Mouse (Mus musculus): ENCODE data around the gene Farp1. TPM values are rescaled to one million over a fixed set of nuclear protein-coding genes. Genes with fewer than 3 reads are reported as not detected.
"Not testable (repeated sequence)": the region's sequence is repeated elsewhere in the genome, so short reads cannot be mapped to it uniquely, and the experiment has no call there.

Gene Farp1
- polyA plus RNA-seq, 1 experiment from 2014 or later, result 34.2 TPM

DNA sequence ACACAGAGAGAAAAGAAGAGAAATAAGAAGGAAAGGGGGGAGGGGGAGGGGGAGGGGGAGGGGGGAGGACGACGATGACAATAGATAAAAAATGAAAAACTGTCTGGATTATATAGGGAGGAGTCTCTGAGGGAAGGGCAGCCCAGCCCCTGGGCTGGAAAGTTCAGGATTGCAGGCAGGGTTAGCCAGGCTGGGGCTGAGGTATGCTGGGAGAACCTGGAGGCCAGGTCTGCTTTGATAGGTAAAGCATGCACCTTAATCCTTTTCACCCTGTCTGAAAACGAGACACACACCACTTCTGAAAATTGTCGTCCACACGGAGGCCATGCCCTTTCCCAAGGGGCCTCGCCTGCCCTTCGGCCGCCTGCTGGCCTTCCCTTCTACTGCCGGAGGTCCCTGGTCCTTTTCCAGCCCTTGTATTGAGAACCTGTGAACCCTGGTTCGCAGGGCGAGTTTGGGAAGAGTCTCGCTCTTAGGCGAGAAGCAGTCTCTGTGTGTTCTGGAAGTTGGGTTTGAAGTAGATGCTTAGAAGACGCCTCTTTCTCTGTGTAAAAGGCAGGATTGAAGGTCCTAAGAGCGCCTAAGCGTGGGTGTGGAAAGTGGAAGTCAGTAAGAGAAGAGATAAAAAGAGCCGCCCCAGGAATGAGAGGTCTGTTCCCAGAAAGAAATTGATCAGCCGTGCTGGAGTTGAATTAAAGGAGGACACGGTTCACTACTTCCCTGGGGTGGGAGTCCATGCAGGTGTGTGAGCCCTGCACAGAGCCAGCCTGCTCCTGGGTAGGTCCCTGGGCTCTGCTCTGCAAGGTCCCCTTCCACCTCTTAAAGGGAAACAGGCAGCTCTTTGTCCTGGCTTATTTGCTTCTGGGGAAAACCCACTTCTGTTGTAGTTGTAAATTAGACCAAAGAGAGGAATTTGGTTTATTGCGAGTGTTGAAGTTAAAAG is 94.1 kb downstream of the Farp1 start:
- peaks cover 15% of the 10 kb centered on the region for H3K4me1 ChIP-seq (ENCODE audit: control insufficient read depth, insufficient read depth, low read length)
- no peak overlapping the region for H3K9ac ChIP-seq (ENCODE audit: low read depth, low read length)
- H3K4me3 ChIP-seq (ENCODE audit: low read depth, low read length), result no peak overlapping the region
- no peak overlapping the region for H3K4me2 ChIP-seq (ENCODE audit: low read depth, low read length)
- peak overlapping the region; percentile 46; the same call in 1 of the 2 replicates for H3K27ac ChIP-seq (replicated peaks; ENCODE audit: low read depth, low read length)
- ATAC-seq (ENCODE audit: low read depth) (peak; percentile 64; the same call in 1 of the 2 replicates), DNase-seq (ENCODE audit: low spot score) (peak; percentile 61)
- 37% methylated on average over 20 of the region's 20 CpGs for WGBS
- H3K36me3 ChIP-seq (ENCODE audit: control insufficient read depth, insufficient read depth, low read length), result no peaks in the 10 kb centered on the region
- no peaks in the 10 kb centered on the region for H3K27me3 ChIP-seq (replicated peaks; ENCODE audit: control insufficient read depth, insufficient read depth, low read length)
- no peaks in the 10 kb centered on the region for H3K9me3 ChIP-seq (ENCODE audit: control insufficient read depth, low read length)

DNA sequence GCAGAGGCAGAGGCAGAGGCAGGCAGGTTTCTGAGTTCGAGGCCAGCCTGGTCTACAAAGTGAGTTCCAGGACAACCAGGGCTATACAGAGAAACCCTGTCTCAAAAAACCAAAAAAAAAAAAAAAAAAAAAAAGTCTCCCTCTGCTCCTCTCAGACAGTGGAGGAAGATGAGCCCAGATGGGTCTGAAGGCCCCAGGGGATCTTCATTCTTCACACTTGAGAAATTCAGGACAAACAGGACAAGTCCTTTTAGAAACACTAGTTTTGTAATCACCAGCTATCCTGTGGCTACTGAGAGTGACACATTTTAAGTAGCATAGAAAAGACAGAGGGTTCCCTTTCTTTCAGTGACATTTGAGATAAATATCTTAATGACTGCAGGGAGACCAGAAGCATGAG is 95.4 kb downstream of the Farp1 start:
- WGBS, result 70% methylated on average over 1 of the region's 1 CpGs
- not testable (repeated sequence) for ATAC-seq (ENCODE audit: low read depth)
- H3K4me1 ChIP-seq (ENCODE audit: control insufficient read depth, insufficient read depth, low read length), result peaks cover 11% of the 10 kb centered on the region

DNA sequence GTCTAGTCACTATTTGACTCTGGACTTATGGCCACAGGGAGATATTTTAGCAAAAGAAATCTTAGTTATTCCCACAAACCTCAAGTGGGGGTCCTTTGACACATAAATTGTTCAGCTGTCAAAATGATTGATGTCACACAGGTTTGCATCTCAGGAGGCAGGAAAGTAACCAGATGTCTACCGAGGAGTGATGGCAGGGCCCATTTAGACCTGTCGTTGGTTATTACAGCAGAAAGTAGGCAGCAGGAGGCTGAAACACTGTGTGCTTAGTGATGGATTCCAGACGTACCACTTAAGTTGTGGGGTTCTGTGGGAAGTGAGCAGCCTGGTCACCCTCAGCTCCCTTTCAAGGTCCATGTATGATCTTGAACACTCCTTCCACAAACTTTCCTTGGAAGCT is 99.4 kb downstream of the Farp1 start:
- ATAC-seq (ENCODE audit: low read depth) (no peak; the same call in 1 of the 2 replicates), DNase-seq (ENCODE audit: low spot score) (no peak)
- Histone ChIP-seq H3K4me2 (ENCODE audit: low read depth, low read length) (no peak overlapping the region), H3K4me1 (ENCODE audit: control insufficient read depth, insufficient read depth, low read length) (peaks cover 33% of the 10 kb centered on the region), H3K9ac (ENCODE audit: low read depth, low read length) (no peak overlapping the region), H3K9me3 (ENCODE audit: control insufficient read depth, low read length) (no peaks in the 10 kb centered on the region), H3K27ac (replicated peaks; ENCODE audit: low read depth, low read length) (peak overlapping the region; percentile 28; the same call in 1 of the 2 replicates), H3K36me3 (ENCODE audit: control insufficient read depth, insufficient read depth, low read length) (no peaks in the 10 kb centered on the region), H3K4me3 (ENCODE audit: low read depth, low read length) (no peak overlapping the region), H3K27me3 (replicated peaks; ENCODE audit: control insufficient read depth, insufficient read depth, low read length) (no peaks in the 10 kb centered on the region)
- WGBS, result 28% methylated on average over 3 of the region's 3 CpGs

More for the DNA sequence above, 95.4 kb downstream of the Farp1 start:
- not testable (repeated sequence) for H3K4me2 ChIP-seq (ENCODE audit: low read depth, low read length); H3K4me3 ChIP-seq (ENCODE audit: low read depth, low read length); H3K27me3 ChIP-seq (replicated peaks; ENCODE audit: control insufficient read depth, insufficient read depth, low read length); H3K36me3 ChIP-seq (ENCODE audit: control insufficient read depth, insufficient read depth, low read length); DNase-seq (ENCODE audit: low spot score); H3K27ac ChIP-seq (replicated peaks; ENCODE audit: low read depth, low read length); H3K9me3 ChIP-seq (ENCODE audit: control insufficient read depth, low read length); H3K9ac ChIP-seq (ENCODE audit: low read depth, low read length)

DNA sequence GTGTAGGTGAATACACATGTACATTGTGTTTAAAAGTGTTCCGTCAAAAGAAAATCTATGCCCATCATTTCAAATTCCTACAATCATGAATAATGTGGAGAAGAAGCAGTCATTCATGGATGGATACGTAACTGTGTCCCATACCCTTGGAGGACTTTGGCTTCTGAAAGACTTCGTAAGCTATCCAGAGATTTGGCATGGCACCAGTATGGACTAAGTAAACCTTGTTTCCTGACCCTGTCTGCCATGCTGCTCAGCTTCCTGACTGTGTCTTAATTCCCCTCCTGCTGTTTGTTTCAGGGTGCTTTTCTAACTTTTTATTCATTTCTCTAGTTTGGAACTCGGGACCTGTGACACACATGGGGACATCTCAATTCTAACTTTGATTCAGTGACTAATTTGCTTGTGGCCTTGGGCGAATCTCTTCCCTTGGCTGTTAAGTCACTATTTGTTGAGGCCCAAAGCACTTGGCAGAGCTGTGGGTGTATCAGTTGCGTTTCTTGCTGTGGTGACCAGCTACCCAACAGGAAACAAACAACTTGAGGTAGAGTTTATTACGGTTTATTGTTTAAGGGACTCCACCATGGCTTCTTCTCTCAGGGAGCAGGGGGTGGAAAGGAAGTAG is 108.9 kb downstream of the Farp1 start:
- Histone ChIP-seq H3K9ac (ENCODE audit: low read depth, low read length) (no peak overlapping the region), H3K27me3 (replicated peaks; ENCODE audit: control insufficient read depth, insufficient read depth, low read length) (no peaks in the 10 kb centered on the region), H3K4me2 (ENCODE audit: low read depth, low read length) (no peak overlapping the region), H3K9me3 (ENCODE audit: control insufficient read depth, low read length) (no peaks in the 10 kb centered on the region), H3K4me3 (ENCODE audit: low read depth, low read length) (no peak overlapping the region), H3K4me1 (ENCODE audit: control insufficient read depth, insufficient read depth, low read length) (peaks cover 31% of the 10 kb centered on the region), H3K27ac (replicated peaks; ENCODE audit: low read depth, low read length) (no peak overlapping the region), H3K36me3 (ENCODE audit: control insufficient read depth, insufficient read depth, low read length) (no peaks in the 10 kb centered on the region)
- ATAC-seq (ENCODE audit: low read depth) (no peak), DNase-seq (ENCODE audit: low spot score) (no peak)
- 85% methylated on average over 7 of the region's 7 CpGs for WGBS

DNA sequence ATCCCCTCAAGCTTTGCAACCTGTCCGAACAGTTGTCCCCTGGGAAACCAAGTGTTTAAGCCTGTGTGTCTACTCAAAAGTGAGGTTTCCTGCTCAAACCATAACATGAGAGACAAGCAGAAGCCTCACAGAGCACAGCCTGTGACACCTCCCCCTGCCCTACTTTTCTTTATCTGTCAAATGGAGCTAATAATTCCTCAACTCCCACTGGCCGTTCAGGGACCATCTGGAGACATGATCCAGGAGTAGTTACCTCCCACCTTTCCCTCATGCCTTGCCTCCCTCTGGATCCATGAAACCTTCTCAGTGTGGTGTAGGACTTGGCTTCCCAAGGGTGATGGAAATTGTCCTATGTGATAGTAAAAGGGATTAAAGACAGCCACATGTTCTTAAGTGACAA is 109.5 kb downstream of the Farp1 start:
- no peak overlapping the region for H3K4me3 ChIP-seq (ENCODE audit: low read depth, low read length)
- ATAC-seq (ENCODE audit: low read depth), result no peak
- H3K9me3 ChIP-seq (ENCODE audit: control insufficient read depth, low read length), result no peaks in the 10 kb centered on the region
- no peaks in the 10 kb centered on the region for H3K36me3 ChIP-seq (ENCODE audit: control insufficient read depth, insufficient read depth, low read length)
- peaks cover 28% of the 10 kb centered on the region for H3K4me1 ChIP-seq (ENCODE audit: control insufficient read depth, insufficient read depth, low read length)
- no peaks in the 10 kb centered on the region for H3K27me3 ChIP-seq (replicated peaks; ENCODE audit: control insufficient read depth, insufficient read depth, low read length)
- H3K4me2 ChIP-seq (ENCODE audit: low read depth, low read length), result no peak overlapping the region
- no peak for DNase-seq (ENCODE audit: low spot score)
- WGBS, result 61% methylated on average over 2 of the region's 2 CpGs
- no peak overlapping the region for H3K27ac ChIP-seq (replicated peaks; ENCODE audit: low read depth, low read length)
- H3K9ac ChIP-seq (ENCODE audit: low read depth, low read length), result no peak overlapping the region

DNA sequence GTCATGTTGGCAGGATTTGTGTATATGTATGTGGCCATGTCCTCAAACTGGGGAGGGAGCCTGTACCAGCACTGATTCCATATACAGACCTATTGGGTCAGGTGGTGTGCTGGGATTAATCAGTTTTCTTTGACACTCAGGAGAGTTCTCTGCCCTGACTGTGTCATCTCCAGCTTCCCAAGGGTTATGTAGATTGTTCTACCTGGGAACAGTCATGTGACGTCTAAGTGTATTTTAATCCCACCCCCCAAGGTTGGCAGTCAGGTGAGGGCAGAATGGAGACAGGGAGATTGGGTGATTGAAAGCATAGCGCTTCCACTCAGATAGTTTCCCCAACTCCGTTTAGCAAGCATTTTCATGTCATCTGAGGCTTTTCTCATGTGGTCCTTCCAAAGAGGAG is 110.3 kb downstream of the Farp1 start:
- no peak for DNase-seq (ENCODE audit: low spot score)
- Histone ChIP-seq H3K4me1 (ENCODE audit: control insufficient read depth, insufficient read depth, low read length) (peaks cover 22% of the 10 kb centered on the region), H3K4me2 (ENCODE audit: low read depth, low read length) (no peak overlapping the region)

DNA sequence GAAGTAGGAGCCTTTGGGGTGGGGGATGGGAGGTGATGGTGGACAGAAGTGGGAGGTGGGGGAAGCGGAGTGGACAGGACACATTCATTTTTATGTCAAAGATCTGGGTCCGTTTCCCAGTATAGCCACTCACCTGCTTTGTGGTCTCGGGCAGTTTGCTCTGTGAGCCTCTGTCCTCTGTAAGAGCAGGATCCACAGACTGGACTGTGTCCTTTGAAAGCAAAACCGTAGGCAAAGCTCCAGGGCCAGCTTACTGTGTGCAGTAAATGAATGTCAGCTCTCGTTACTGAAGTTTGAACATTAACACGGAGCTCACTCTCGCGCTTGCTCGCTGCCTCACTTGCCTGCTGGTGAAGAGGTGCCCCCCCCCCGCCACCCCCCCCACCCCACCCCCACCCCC is 110.7 kb downstream of the Farp1 start:
- ATAC-seq (ENCODE audit: low read depth), result no peak; the same call in 1 of the 2 replicates
- H3K9me3 ChIP-seq (ENCODE audit: control insufficient read depth, low read length), result no peaks in the 10 kb centered on the region
- no peak overlapping the region for H3K4me3 ChIP-seq (ENCODE audit: low read depth, low read length)
- DNase-seq (ENCODE audit: low spot score), result no peak
- no peak overlapping the region for H3K4me2 ChIP-seq (ENCODE audit: low read depth, low read length)
- H3K9ac ChIP-seq (ENCODE audit: low read depth, low read length), result no peak overlapping the region
- H3K36me3 ChIP-seq (ENCODE audit: control insufficient read depth, insufficient read depth, low read length), result no peaks in the 10 kb centered on the region
- 26% methylated on average over 9 of the region's 10 CpGs for WGBS
- H3K27ac ChIP-seq (replicated peaks; ENCODE audit: low read depth, low read length), result 0 out of 2 replicates have a peak overlapping the region, but pooled peaks have one; percentile 45
- H3K27me3 ChIP-seq (replicated peaks; ENCODE audit: control insufficient read depth, insufficient read depth, low read length), result no peaks in the 10 kb centered on the region
- peaks cover 24% of the 10 kb centered on the region for H3K4me1 ChIP-seq (ENCODE audit: control insufficient read depth, insufficient read depth, low read length)

More for the DNA sequence above, 110.3 kb downstream of the Farp1 start:
- Histone ChIP-seq H3K9me3 (ENCODE audit: control insufficient read depth, low read length) (no peaks in the 10 kb centered on the region), H3K36me3 (ENCODE audit: control insufficient read depth, insufficient read depth, low read length) (no peaks in the 10 kb centered on the region), H3K27me3 (replicated peaks; ENCODE audit: control insufficient read depth, insufficient read depth, low read length) (no peaks in the 10 kb centered on the region), H3K4me3 (ENCODE audit: low read depth, low read length) (no peak overlapping the region), H3K9ac (ENCODE audit: low read depth, low read length) (no peak overlapping the region), H3K27ac (replicated peaks; ENCODE audit: low read depth, low read length) (no peak overlapping the region)
- WGBS, result 52% methylated on average over 3 of the region's 3 CpGs
- peak; percentile 64; the same call in 1 of the 2 replicates for ATAC-seq (ENCODE audit: low read depth)

DNA sequence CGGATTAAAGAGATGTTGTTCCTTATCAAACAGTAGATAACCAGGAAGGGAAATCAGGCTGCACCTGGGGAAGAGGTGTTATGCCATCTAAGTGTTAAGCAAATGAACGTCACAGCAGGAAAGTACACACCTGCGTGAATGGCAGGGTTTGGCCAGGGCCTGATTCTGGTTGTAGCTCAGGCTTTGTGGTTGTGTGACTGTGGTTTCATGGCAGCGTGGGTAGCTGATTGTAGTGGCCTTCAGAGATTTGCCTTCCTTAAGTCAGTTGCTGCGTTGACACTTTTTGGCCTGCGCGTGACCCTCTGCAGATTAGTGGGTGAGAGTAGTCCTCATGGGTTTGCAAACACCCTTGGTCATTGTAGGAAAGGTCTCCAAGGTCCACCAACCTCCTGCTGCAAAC is 111.2 kb downstream of the Farp1 start:
- Histone ChIP-seq H3K9me3 (ENCODE audit: control insufficient read depth, low read length) (no peaks in the 10 kb centered on the region), H3K4me1 (ENCODE audit: control insufficient read depth, insufficient read depth, low read length) (peaks cover 26% of the 10 kb centered on the region), H3K36me3 (ENCODE audit: control insufficient read depth, insufficient read depth, low read length) (no peaks in the 10 kb centered on the region), H3K27me3 (replicated peaks; ENCODE audit: control insufficient read depth, insufficient read depth, low read length) (no peaks in the 10 kb centered on the region), H3K27ac (replicated peaks; ENCODE audit: low read depth, low read length) (no peak overlapping the region), H3K9ac (ENCODE audit: low read depth, low read length) (no peak overlapping the region), H3K4me2 (ENCODE audit: low read depth, low read length) (no peak overlapping the region), H3K4me3 (ENCODE audit: low read depth, low read length) (no peak overlapping the region)
- ATAC-seq (ENCODE audit: low read depth), result no peak
- WGBS, result 56% methylated on average over 7 of the region's 7 CpGs
- DNase-seq (ENCODE audit: low spot score), result no peak
